Mouse (Mus musculus): ENCODE measurements around the gene Lrrc74a. TPM values are rescaled to one million over a fixed set of nuclear protein-coding genes. Genes with fewer than 3 reads are reported as not detected.
A peak's percentile ranks its signal among the peaks of the same experiment; 100 is the strongest.

Gene Lrrc74a
- polyA plus RNA-seq, 1 experiment from 2014 or later = not detected

DNA sequence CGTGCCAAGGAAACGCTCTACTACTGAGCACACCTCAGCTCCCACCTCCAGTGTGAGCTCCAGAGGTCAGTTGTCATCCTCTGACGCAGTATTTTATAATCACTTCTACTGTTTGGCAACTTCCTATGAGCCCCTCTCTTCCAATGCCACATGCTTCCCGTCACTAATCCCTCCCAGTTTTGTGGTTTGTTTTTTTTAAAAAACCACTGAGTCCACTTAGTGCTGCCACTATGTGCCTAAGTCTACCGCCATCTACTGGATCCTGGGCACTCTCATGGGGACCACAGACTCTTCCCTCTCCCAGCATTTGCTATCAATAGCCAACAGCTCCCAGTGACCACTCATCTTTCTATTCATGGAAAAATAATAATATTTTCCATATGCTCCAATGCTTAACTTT lies 20.1 kb upstream of the Lrrc74a start:
- Histone ChIP-seq H3K9me3 (ENCODE audit: control insufficient read depth, low read length) (no peaks in the 10 kb centered on the region), H3K27ac (replicated peaks) (no peak overlapping the region), H3K27me3 (ENCODE audit: control insufficient read depth, insufficient read depth, low read length) (no peaks in the 10 kb centered on the region), H3K4me1 (replicated peaks; ENCODE audit: control insufficient read depth, insufficient read depth) (no peaks in the 10 kb centered on the region), H3K4me2 (replicated peaks; ENCODE audit: low read depth) (no peak overlapping the region), H3K4me3 (ENCODE audit: low read depth, low read length) (no peak overlapping the region), H3K9ac (ENCODE audit: low read length) (no peak overlapping the region), H3K36me3 (ENCODE audit: control insufficient read depth, insufficient read depth, low read length) (no peaks in the 10 kb centered on the region; the same call in 1 of the 2 replicates)
- no peak for DNase-seq (ENCODE audit: low spot score)
- 65% methylated on average over 5 of the region's 5 CpGs for WGBS
- TF ChIP-seq CTCF (IDR thresholded peaks at IDR 0.05; ENCODE audit: low read depth) = peak; percentile 52
- TF ChIP-seq EP300 (optimal IDR thresholded peaks at IDR 0.05) = no peak
- ATAC-seq (ENCODE audit: low FRiP score, low TSS enrichment) = no peak

DNA sequence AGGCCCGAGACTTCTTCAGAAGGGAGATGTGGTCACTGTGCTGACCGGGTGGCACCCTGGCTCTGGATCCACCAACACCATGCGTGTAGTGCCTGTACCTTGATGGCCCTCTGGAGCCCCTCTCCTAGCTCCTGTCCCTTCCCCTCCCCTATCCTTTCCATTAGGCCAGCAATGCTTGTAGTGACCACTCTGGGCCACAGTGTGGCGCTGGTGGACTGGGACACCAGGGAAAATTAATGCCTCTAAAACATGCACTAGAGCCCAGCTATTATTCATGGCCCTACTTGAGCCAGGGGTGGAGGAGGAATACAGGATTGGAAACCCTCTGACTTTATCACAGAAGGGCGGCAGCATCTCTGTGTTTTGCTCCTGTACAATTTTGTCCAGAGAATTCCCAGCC lies 18.8 kb upstream of the Lrrc74a start:
- WGBS = 60% methylated on average over 5 of the region's 5 CpGs
- Histone ChIP-seq H3K4me1 (replicated peaks; ENCODE audit: control insufficient read depth, insufficient read depth) (no peaks in the 10 kb centered on the region), H3K9ac (ENCODE audit: low read length) (no peak overlapping the region), H3K27me3 (ENCODE audit: control insufficient read depth, insufficient read depth, low read length) (no peaks in the 10 kb centered on the region), H3K4me3 (ENCODE audit: low read depth, low read length) (no peak overlapping the region), H3K36me3 (ENCODE audit: control insufficient read depth, insufficient read depth, low read length) (no peaks in the 10 kb centered on the region; the same call in 1 of the 2 replicates), H3K4me2 (replicated peaks; ENCODE audit: low read depth) (no peak overlapping the region), H3K9me3 (ENCODE audit: control insufficient read depth, low read length) (no peaks in the 10 kb centered on the region), H3K27ac (replicated peaks) (no peak overlapping the region)
- ATAC-seq (ENCODE audit: low FRiP score, low TSS enrichment) (no peak), DNase-seq (ENCODE audit: low spot score) (peak; percentile 73)
- no peak for TF ChIP-seq EP300 (optimal IDR thresholded peaks at IDR 0.05)
- TF ChIP-seq CTCF (IDR thresholded peaks at IDR 0.05; ENCODE audit: low read depth) = peak; percentile 88

GRCm38 (mm10) chr12:86716962-86717361 lies 17.2 kb upstream of the Lrrc74a start:
- ATAC-seq (ENCODE audit: low FRiP score, low TSS enrichment) (no peak), DNase-seq (ENCODE audit: low spot score) (no peak)
- H3K9me3 ChIP-seq (ENCODE audit: control insufficient read depth, low read length) = no peaks in the 10 kb centered on the region
- no peak overlapping the region for H3K27ac ChIP-seq (replicated peaks)
- H3K4me3 ChIP-seq (ENCODE audit: low read depth, low read length) = no peak overlapping the region
- H3K27me3 ChIP-seq (ENCODE audit: control insufficient read depth, insufficient read depth, low read length) = no peaks in the 10 kb centered on the region
- WGBS = 91% methylated on average over 11 of the region's 11 CpGs
- no peaks in the 10 kb centered on the region for H3K4me1 ChIP-seq (replicated peaks; ENCODE audit: control insufficient read depth, insufficient read depth)
- no peak overlapping the region for H3K9ac ChIP-seq (ENCODE audit: low read length)
- H3K36me3 ChIP-seq (ENCODE audit: control insufficient read depth, insufficient read depth, low read length) = no peaks in the 10 kb centered on the region; the same call in 1 of the 2 replicates
- TF ChIP-seq EP300 (optimal IDR thresholded peaks at IDR 0.05) (no peak), CTCF (IDR thresholded peaks at IDR 0.05; ENCODE audit: low read depth) (no peak)
- H3K4me2 ChIP-seq (replicated peaks; ENCODE audit: low read depth) = no peak overlapping the region

- no peak overlapping the region for H3K27ac ChIP-seq (replicated peaks)
- H3K9me3 ChIP-seq (ENCODE audit: control insufficient read depth, low read length) = no peaks in the 10 kb centered on the region
- H3K4me1 ChIP-seq (replicated peaks; ENCODE audit: control insufficient read depth, insufficient read depth) = no peaks in the 10 kb centered on the region
- H3K36me3 ChIP-seq (ENCODE audit: control insufficient read depth, insufficient read depth, low read length) = no peaks in the 10 kb centered on the region; the same call in 1 of the 2 replicates
- H3K9ac ChIP-seq (ENCODE audit: low read length) = no peak overlapping the region
- ATAC-seq (ENCODE audit: low FRiP score, low TSS enrichment) (0 out of 2 replicates have a peak, but pooled peaks have one; percentile 20), DNase-seq (ENCODE audit: low spot score) (no peak)
- no peak overlapping the region for H3K4me2 ChIP-seq (replicated peaks; ENCODE audit: low read depth)
- 80% methylated on average over 18 of the region's 18 CpGs for WGBS
- no peaks in the 10 kb centered on the region for H3K27me3 ChIP-seq (ENCODE audit: control insufficient read depth, insufficient read depth, low read length)
- no peak for TF ChIP-seq CTCF (IDR thresholded peaks at IDR 0.05; ENCODE audit: low read depth)
- no peak for TF ChIP-seq EP300 (optimal IDR thresholded peaks at IDR 0.05)
- no peak overlapping the region for H3K4me3 ChIP-seq (ENCODE audit: low read depth, low read length)
Measured at GRCm38 (mm10) chr12:86719961-86720639, 14.1 kb upstream of the Lrrc74a start.

DNA sequence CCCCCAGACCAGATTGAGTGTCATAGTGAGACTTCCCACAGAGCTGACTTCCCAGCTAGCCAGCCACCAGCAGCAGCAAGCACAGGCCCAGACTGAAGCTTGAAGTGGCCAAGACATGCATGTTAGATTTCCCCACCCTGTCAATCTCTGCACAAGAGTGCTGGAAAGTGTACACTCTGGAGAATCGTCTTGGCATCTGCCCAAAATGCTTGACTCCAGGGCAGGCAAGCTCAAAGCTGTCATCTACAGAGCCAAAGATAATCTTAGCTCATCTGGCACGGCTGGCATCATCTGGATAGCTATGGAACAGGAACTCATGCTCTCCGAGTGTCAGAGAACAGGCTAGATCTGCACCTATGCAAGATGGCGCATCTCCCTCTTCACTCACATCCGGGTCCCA lies 12.7 kb upstream of the Lrrc74a start:
- no peak for TF ChIP-seq EP300 (optimal IDR thresholded peaks at IDR 0.05)
- no peak for TF ChIP-seq CTCF (IDR thresholded peaks at IDR 0.05; ENCODE audit: low read depth)
- H3K9ac ChIP-seq (ENCODE audit: low read length) = no peak overlapping the region
- H3K4me1 ChIP-seq (replicated peaks; ENCODE audit: control insufficient read depth, insufficient read depth) = no peaks in the 10 kb centered on the region
- no peak for DNase-seq (ENCODE audit: low spot score)
- H3K27me3 ChIP-seq (ENCODE audit: control insufficient read depth, insufficient read depth, low read length) = no peaks in the 10 kb centered on the region
- H3K4me2 ChIP-seq (replicated peaks; ENCODE audit: low read depth) = no peak overlapping the region
- no peaks in the 10 kb centered on the region for H3K9me3 ChIP-seq (ENCODE audit: control insufficient read depth, low read length)
- WGBS = 72% methylated on average over 5 of the region's 5 CpGs
- ATAC-seq (ENCODE audit: low FRiP score, low TSS enrichment) = no peak
- H3K36me3 ChIP-seq (ENCODE audit: control insufficient read depth, insufficient read depth, low read length) = no peaks in the 10 kb centered on the region; the same call in 1 of the 2 replicates
- H3K4me3 ChIP-seq (ENCODE audit: low read depth, low read length) = no peak overlapping the region
- H3K27ac ChIP-seq (replicated peaks) = no peak overlapping the region

- H3K27ac ChIP-seq (replicated peaks) = no peak overlapping the region
- TF ChIP-seq CTCF (IDR thresholded peaks at IDR 0.05; ENCODE audit: low read depth) (no peak), EP300 (optimal IDR thresholded peaks at IDR 0.05) (no peak)
- ATAC-seq (ENCODE audit: low FRiP score, low TSS enrichment) (no peak), DNase-seq (ENCODE audit: low spot score) (no peak)
- no peak overlapping the region for H3K9ac ChIP-seq (ENCODE audit: low read length)
- no peaks in the 10 kb centered on the region for H3K9me3 ChIP-seq (ENCODE audit: control insufficient read depth, low read length)
- H3K4me3 ChIP-seq (ENCODE audit: low read depth, low read length) = no peak overlapping the region
- no peaks in the 10 kb centered on the region; the same call in 1 of the 2 replicates for H3K36me3 ChIP-seq (ENCODE audit: control insufficient read depth, insufficient read depth, low read length)
- 86% methylated on average over 2 of the region's 2 CpGs for WGBS
- H3K27me3 ChIP-seq (ENCODE audit: control insufficient read depth, insufficient read depth, low read length) = no peaks in the 10 kb centered on the region
- H3K4me1 ChIP-seq (replicated peaks; ENCODE audit: control insufficient read depth, insufficient read depth) = no peaks in the 10 kb centered on the region
- no peak overlapping the region for H3K4me2 ChIP-seq (replicated peaks; ENCODE audit: low read depth)
Measured at GRCm38 (mm10) chr12:86724300-86724699, 9.9 kb upstream of the Lrrc74a start.

Data from stomach, postnatal 0 days (tissue).